Mouse (Mus musculus): Measurements from ENCODE around the gene Mrpl20.

DNA sequence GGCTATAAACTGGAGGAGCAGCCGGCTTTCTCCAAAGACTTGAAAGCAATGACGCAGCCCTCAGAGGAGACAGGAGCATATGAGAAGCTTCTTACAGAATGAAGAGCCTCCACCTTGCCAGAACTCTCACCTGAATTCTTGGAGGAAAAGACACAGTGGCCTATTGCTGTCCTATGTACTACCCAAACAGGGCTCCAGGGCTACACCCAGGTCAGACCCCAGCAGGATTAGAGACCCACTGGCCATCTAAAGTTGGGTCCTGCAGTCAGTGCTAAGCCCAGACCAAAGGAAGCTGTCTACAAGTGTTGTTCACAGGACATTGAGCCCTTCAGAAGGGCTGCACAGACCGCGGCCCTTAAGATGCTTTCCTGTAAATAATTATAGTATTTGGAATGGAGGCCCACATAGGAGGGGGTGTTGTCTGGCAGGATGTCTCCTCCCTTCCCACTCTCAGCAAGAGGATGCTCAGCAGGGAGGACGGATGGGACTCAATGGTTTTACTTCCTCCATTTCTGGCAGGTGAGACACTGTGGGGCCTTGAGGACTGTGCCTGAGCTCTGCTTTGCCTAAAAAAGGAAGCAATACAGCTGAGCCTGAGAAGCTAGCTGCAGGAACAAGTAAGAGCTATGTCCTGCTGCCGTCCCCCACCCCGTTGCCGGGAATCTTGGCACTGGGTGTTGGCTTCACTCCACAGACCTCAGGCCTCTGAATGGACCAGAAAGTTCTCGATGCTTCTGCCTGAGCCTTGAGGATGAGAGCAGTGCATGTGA, 27.5 kb upstream of the Mrpl20 start:
- no peak for TF ChIP-seq CTCF (IDR thresholded peaks at IDR 0.05; ENCODE audit: borderline replicate concordance, insufficient read depth, low read depth, low read length)
- TF ChIP-seq POLR2A (IDR thresholded peaks at IDR 0.05; ENCODE audit: borderline replicate concordance, insufficient read depth, low read length): no peak
